Mouse (Mus musculus): ENCODE measurements at regions not wholly inside any gene's neighbourhood (a gene's known extent, or its start where the extent isn't known, plus 50 kb on each side); places are given as distances from the start of the nearest gene placed in this dataset.

GRCm38 (mm10) chr9:25027581-25027980 lies 61.6 kb upstream of the Gm10181 start:
- Histone ChIP-seq H3K36me3 (ENCODE audit: control insufficient read depth in 1 of 2, insufficient read depth in 2 of 2, low read length in 2 of 2) (no peaks in the 10 kb centered on the region), H3K9ac (ENCODE audit: control insufficient read depth, low read depth, low read length, poor library complexity, severe bottlenecking) (no peak overlapping the region)
- DNase-seq (ENCODE audit: low read depth, low spot score) = peak; percentile 63

GRCm38 (mm10) chr9:25028305-25028704 lies 60.9 kb upstream of the Gm10181 start:
- Histone ChIP-seq H3K79me2 (ENCODE audit: control insufficient read depth, insufficient read depth, low read length, poor library complexity) (no peaks in the 10 kb centered on the region), H3K27me3 (ENCODE audit: control insufficient read depth in 1 of 2, insufficient read depth in 2 of 2, low read length in 2 of 2) (no peaks in the 10 kb centered on the region; a peak in 1 of 4 replicates), H3K9me3 (replicated peaks; ENCODE audit: insufficient read depth, low read length) (no peaks in the 10 kb centered on the region), H3K4me3 (ENCODE audit: control insufficient read depth in 1 of 2, insufficient read depth in 1 of 2, low read depth in 2 of 2, low read length in 2 of 2) (no peak overlapping the region), H3K27ac (ENCODE audit: control insufficient read depth, low read depth, low read length) (no peak overlapping the region), H3K36me3 (ENCODE audit: control insufficient read depth in 1 of 2, insufficient read depth in 2 of 2, low read length in 2 of 2) (no peaks in the 10 kb centered on the region), H3K4me1 (ENCODE audit: control insufficient read depth in 1 of 2, insufficient read depth in 2 of 2, low read length in 2 of 2) (no peaks in the 10 kb centered on the region), H3K9ac (ENCODE audit: control insufficient read depth, low read depth, low read length, poor library complexity, severe bottlenecking) (no peak overlapping the region)
- TF ChIP-seq NRF1 (IDR thresholded peaks at IDR 0.05; ENCODE audit: insufficient read depth, low read depth, low read length, poor library complexity, severe bottlenecking) = no peak
- TF ChIP-seq ZKSCAN1 (IDR thresholded peaks at IDR 0.05; ENCODE audit: low read depth, low read length) = no peak
- no peak for TF ChIP-seq HCFC1 (IDR thresholded peaks at IDR 0.05; ENCODE audit: low read depth, low read length)
- no peak for TF ChIP-seq BHLHE40 (IDR thresholded peaks at IDR 0.05; ENCODE audit: borderline replicate concordance, low read depth, low read length)
- TF ChIP-seq NELFE (IDR thresholded peaks at IDR 0.05; ENCODE audit: low read depth, low read length) = no peak
- TF ChIP-seq USF1 (IDR thresholded peaks at IDR 0.05; ENCODE audit: low read depth, low read length) = no peak
- TF ChIP-seq EP300 (IDR thresholded peaks at IDR 0.05; ENCODE audit: low read depth in 1 of 2, low read length in 2 of 2) = no peak
- TF ChIP-seq RAD21 (IDR thresholded peaks at IDR 0.05; ENCODE audit: low read depth, low read length) = no peak
- no peak for TF ChIP-seq POLR2AphosphoS5 (IDR thresholded peaks at IDR 0.05; ENCODE audit: borderline replicate concordance, low read depth, low read length)
- no peak for TF ChIP-seq MEF2A (IDR thresholded peaks at IDR 0.05; ENCODE audit: extremely low read depth, insufficient replicate concordance, low read depth, low read length, poor library complexity, severe bottlenecking)
- no peak for TF ChIP-seq TAL1 (IDR thresholded peaks at IDR 0.05; ENCODE audit: low read length)
- TF ChIP-seq USF2 (IDR thresholded peaks at IDR 0.05; ENCODE audit: borderline replicate concordance in 1 of 2, insufficient read depth in 1 of 2, low read depth in 1 of 2, low read length in 2 of 2) = no peak
- no peak for TF ChIP-seq MYC (IDR thresholded peaks at IDR 0.05; ENCODE audit: low read depth, low read length)
- no peak for TF ChIP-seq ZMIZ1 (IDR thresholded peaks at IDR 0.05; ENCODE audit: low read depth, low read length)
- no peak for TF ChIP-seq JUND (IDR thresholded peaks at IDR 0.05; ENCODE audit: low read depth, low read length)
- TF ChIP-seq POLR2A (IDR thresholded peaks at IDR 0.05; ENCODE audit: control insufficient read depth in 1 of 2, insufficient read depth in 1 of 2, low read depth in 1 of 2, low read length in 2 of 2, poor library complexity in 1 of 2) = no peak
- TF ChIP-seq MXI1 (IDR thresholded peaks at IDR 0.05; ENCODE audit: low read depth, low read length) = no peak
- TF ChIP-seq CHD2 (IDR thresholded peaks at IDR 0.05; ENCODE audit: low read length) = no peak
- no peak for TF ChIP-seq ELF1 (IDR thresholded peaks at IDR 0.05; ENCODE audit: low read depth, low read length)
- TF ChIP-seq TCF12 (IDR thresholded peaks at IDR 0.05; ENCODE audit: low read depth, low read length) = no peak
- DNase-seq (ENCODE audit: low read depth, low spot score) = no peak

More at GRCm38 (mm10) chr9:25027581-25027980, 61.6 kb upstream of the Gm10181 start:
- H3K4me3 ChIP-seq (ENCODE audit: control insufficient read depth in 1 of 2, insufficient read depth in 1 of 2, low read depth in 2 of 2, low read length in 2 of 2) = no peak overlapping the region
- no peak overlapping the region for H3K27ac ChIP-seq (ENCODE audit: control insufficient read depth, low read depth, low read length)
- H3K9me3 ChIP-seq (replicated peaks; ENCODE audit: insufficient read depth, low read length) = no peaks in the 10 kb centered on the region
- no peak for TF ChIP-seq TCF12 (IDR thresholded peaks at IDR 0.05; ENCODE audit: low read depth, low read length)
- no peak for TF ChIP-seq MXI1 (IDR thresholded peaks at IDR 0.05; ENCODE audit: low read depth, low read length)
- no peak for TF ChIP-seq MAFK (IDR thresholded peaks at IDR 0.05; ENCODE audit: borderline replicate concordance, low read depth, low read length)
- no peak for TF ChIP-seq ETS1 (IDR thresholded peaks at IDR 0.05; ENCODE audit: low read depth, low read length)
- TF ChIP-seq EP300 (IDR thresholded peaks at IDR 0.05; ENCODE audit: low read depth in 1 of 2, low read length in 2 of 2) = no peak
- TF ChIP-seq CHD1 (IDR thresholded peaks at IDR 0.05; ENCODE audit: low read depth, low read length) = no peak
- TF ChIP-seq ZC3H11A (IDR thresholded peaks at IDR 0.05; ENCODE audit: low read depth, low read length) = peak; percentile 60
- TF ChIP-seq MEF2A (IDR thresholded peaks at IDR 0.05; ENCODE audit: extremely low read depth, insufficient replicate concordance, low read depth, low read length, poor library complexity, severe bottlenecking) = no peak
- no peak for TF ChIP-seq CHD2 (IDR thresholded peaks at IDR 0.05; ENCODE audit: low read length)
- peak; percentile 47 to 90 (median 78) for TF ChIP-seq CTCF (IDR thresholded peaks at IDR 0.05 in 2 of 3, conservative IDR thresholded peaks at IDR 0.05 in 1 of 3; ENCODE audit: control insufficient read depth in 1 of 3, insufficient read depth in 1 of 3, low read depth in 2 of 3, low read length in 3 of 3, poor library complexity in 1 of 3, severe bottlenecking in 1 of 3)
- TF ChIP-seq SMC3 (IDR thresholded peaks at IDR 0.05; ENCODE audit: low read depth, low read length) = peak; percentile 73
- TF ChIP-seq RCOR1 (IDR thresholded peaks at IDR 0.05; ENCODE audit: low read depth, low read length) = no peak
- TF ChIP-seq ZMIZ1 (IDR thresholded peaks at IDR 0.05; ENCODE audit: low read depth, low read length) = no peak
- TF ChIP-seq RAD21 (IDR thresholded peaks at IDR 0.05; ENCODE audit: low read depth, low read length) = peak; percentile 75
- no peak for TF ChIP-seq NRF1 (IDR thresholded peaks at IDR 0.05; ENCODE audit: insufficient read depth, low read depth, low read length, poor library complexity, severe bottlenecking)
- no peak for TF ChIP-seq POLR2AphosphoS5 (IDR thresholded peaks at IDR 0.05; ENCODE audit: borderline replicate concordance, low read depth, low read length)
- TF ChIP-seq GATA1 (IDR thresholded peaks at IDR 0.05; ENCODE audit: low read depth, low read length) = no peak
- no peaks in the 10 kb centered on the region for H3K79me2 ChIP-seq (ENCODE audit: control insufficient read depth, insufficient read depth, low read length, poor library complexity)
- H3K4me1 ChIP-seq (ENCODE audit: control insufficient read depth in 1 of 2, insufficient read depth in 2 of 2, low read length in 2 of 2) = no peaks in the 10 kb centered on the region
- no peaks in the 10 kb centered on the region; a peak in 1 of 4 replicates for H3K27me3 ChIP-seq (ENCODE audit: control insufficient read depth in 1 of 2, insufficient read depth in 2 of 2, low read length in 2 of 2)
